Mouse (Mus musculus): ENCODE data around the gene Gse1.
A peak's percentile ranks its signal among the peaks of the same experiment; 100 is the strongest.

Gse1 gene

GRCm38 (mm10) chr8:120300601-120301141 lies 72.4 kb downstream of the Gse1 start:
- DNase-seq: peak; percentile 94 to 95

GRCm38 (mm10) chr8:120302941-120303675 lies 74.9 kb downstream of the Gse1 start:
- peak; percentile 62 to 70 for DNase-seq

- DNase-seq: peak; percentile 65 to 74
Observed at GRCm38 (mm10) chr8:120304097-120304496, 75.8 kb downstream of the Gse1 start.

- peak; percentile 82 to 86 for DNase-seq
Observed at GRCm38 (mm10) chr8:120305800-120306385, 77.6 kb downstream of the Gse1 start.

GRCm38 (mm10) chr8:120307103-120307502 lies 78.8 kb downstream of the Gse1 start:
- DNase-seq: peak; percentile 76 to 83

- no peak for DNase-seq
Observed at GRCm38 (mm10) chr8:120307528-120307927, 79.3 kb downstream of the Gse1 start.

GRCm38 (mm10) chr8:120308131-120308530 lies 79.9 kb downstream of the Gse1 start:
- DNase-seq: peak; percentile 74 to 79

- DNase-seq: peak; percentile 83 to 89
Observed at GRCm38 (mm10) chr8:120308553-120308952, 80.3 kb downstream of the Gse1 start.

- DNase-seq: peak; percentile 89 to 94
Observed at GRCm38 (mm10) chr8:120309326-120309725, 81.1 kb downstream of the Gse1 start.

- peak; percentile 73 to 79 for DNase-seq
Observed at GRCm38 (mm10) chr8:120310063-120310462, 81.8 kb downstream of the Gse1 start.

GRCm38 (mm10) chr8:120312452-120312851 lies 84.2 kb downstream of the Gse1 start:
- DNase-seq: no peak

GRCm38 (mm10) chr8:120313674-120314073 lies 85.4 kb downstream of the Gse1 start:
- DNase-seq: peak in 1 of 2 experiments; percentile 79

GRCm38 (mm10) chr8:120314932-120315331 lies 86.7 kb downstream of the Gse1 start:
- no peak for DNase-seq

- peak in 1 of 2 experiments; percentile 58 for DNase-seq
Observed at GRCm38 (mm10) chr8:120315644-120316043, 87.4 kb downstream of the Gse1 start.

- DNase-seq: peak in 1 of 2 experiments; percentile 55
Observed at GRCm38 (mm10) chr8:120316707-120317106, 88.5 kb downstream of the Gse1 start.

- peak; percentile 81 to 85 for DNase-seq
Observed at GRCm38 (mm10) chr8:120317118-120317824, 89.0 kb downstream of the Gse1 start.

- DNase-seq: peak in 1 of 2 experiments; percentile 42
Observed at GRCm38 (mm10) chr8:120318476-120318991, 90.3 kb downstream of the Gse1 start.

- peak; percentile 91 to 94 for DNase-seq
Observed at GRCm38 (mm10) chr8:120319449-120319848, 91.2 kb downstream of the Gse1 start.

GRCm38 (mm10) chr8:120320146-120320545 lies 91.9 kb downstream of the Gse1 start:
- peak in 1 of 2 experiments; percentile 55 for DNase-seq

GRCm38 (mm10) chr8:120321724-120322123 lies 93.5 kb downstream of the Gse1 start:
- peak; percentile 59 to 68 for DNase-seq

- peak; percentile 68 to 83 for DNase-seq
Observed at GRCm38 (mm10) chr8:120322956-120323448, 94.7 kb downstream of the Gse1 start.

GRCm38 (mm10) chr8:120324555-120324954 lies 96.3 kb downstream of the Gse1 start:
- peak in 1 of 2 experiments; percentile 55 for DNase-seq

Measured in cerebellum, postnatal 10 days (tissue).